Mouse (Mus musculus): ENCODE results near the gene Ctnnd1.

DNA sequence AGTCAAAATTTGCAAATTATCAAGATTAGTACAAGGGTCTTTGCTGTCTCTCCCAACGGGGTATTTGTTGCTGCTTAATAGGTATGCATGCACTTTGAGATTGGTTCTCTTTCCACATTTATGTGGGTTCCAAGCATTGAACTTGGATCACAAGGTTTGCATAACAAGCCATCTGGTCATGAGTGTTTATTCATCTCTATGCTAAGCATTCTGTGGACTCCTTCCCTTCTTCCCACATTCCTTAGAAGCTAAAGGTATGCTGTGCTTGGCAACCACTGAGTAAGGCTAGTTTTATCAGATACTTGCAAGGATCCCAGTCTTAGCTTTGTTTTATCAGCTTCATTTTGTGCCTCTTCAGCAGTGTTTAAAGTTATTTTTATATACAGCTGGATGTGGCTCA lies 53.4 kb downstream of the Ctnnd1 start:
- TF ChIP-seq GATA1 (IDR thresholded peaks at IDR 0.05; ENCODE audit: borderline replicate concordance, low read length) (no peak), FLI1 (IDR thresholded peaks at IDR 0.05; ENCODE audit: low read length) (no peak)

Data from megakaryocyte, embryonic 14.5 days (primary cell).